Mouse (Mus musculus): ENCODE data around the gene Nipal3. TPM values are rescaled to one million over a fixed set of nuclear protein-coding genes. Genes with fewer than 3 reads are reported as not detected.

Nipal3 gene
- polyA plus RNA-seq, 1 experiment from 2014 or later: 2.6 TPM

- Histone ChIP-seq H3K36me3 (no peaks in the 10 kb centered on the region), H3K4me2 (replicated peaks) (no peak overlapping the region), H3K27ac (no peak overlapping the region), H3K9me3 (no peaks in the 10 kb centered on the region), H3K4me3 (no peak overlapping the region), H3K9ac (no peak overlapping the region), H3K4me1 (peaks cover 22% of the 10 kb centered on the region), H3K27me3 (peaks cover 12% of the 10 kb centered on the region)
- WGBS: 2% methylated on average over 5 of the region's 7 CpGs
- ATAC-seq (ENCODE audit: insufficient number of reproducible peaks, insufficient read depth, low FRiP score, low TSS enrichment): no peak
Measured at GRCm38 (mm10) chr4:135523939-135524338, 29.1 kb upstream of the Nipal3 start.

GRCm38 (mm10) chr4:135520421-135520820, 25.6 kb upstream of the Nipal3 start:
- ATAC-seq (ENCODE audit: insufficient number of reproducible peaks, insufficient read depth, low FRiP score, low TSS enrichment): no peak
- H3K4me2 ChIP-seq (replicated peaks): no peak overlapping the region
- H3K9ac ChIP-seq: no peak overlapping the region
- WGBS: 72% methylated on average over 9 of the region's 9 CpGs
- peaks cover 4% of the 10 kb centered on the region; the same call in 1 of the 2 replicates for H3K27me3 ChIP-seq
- H3K9me3 ChIP-seq: no peaks in the 10 kb centered on the region
- H3K36me3 ChIP-seq: no peaks in the 10 kb centered on the region
- no peak overlapping the region for H3K4me3 ChIP-seq
- peaks cover 15% of the 10 kb centered on the region for H3K4me1 ChIP-seq
- H3K27ac ChIP-seq: no peak overlapping the region

- Histone ChIP-seq H3K4me2 (replicated peaks) (no peak overlapping the region), H3K36me3 (no peaks in the 10 kb centered on the region), H3K9ac (no peak overlapping the region), H3K27me3 (no peaks in the 10 kb centered on the region), H3K9me3 (no peaks in the 10 kb centered on the region), H3K4me3 (no peak overlapping the region), H3K27ac (no peak overlapping the region), H3K4me1 (no peaks in the 10 kb centered on the region)
- WGBS: 84% methylated on average over 12 of the region's 12 CpGs
- no peak for ATAC-seq (ENCODE audit: insufficient number of reproducible peaks, insufficient read depth, low FRiP score, low TSS enrichment)
Measured at GRCm38 (mm10) chr4:135518135-135518534, 23.3 kb upstream of the Nipal3 start.

GRCm38 (mm10) chr4:135516351-135517316, 21.8 kb upstream of the Nipal3 start:
- WGBS: 55% methylated on average over 15 of the region's 15 CpGs
- Histone ChIP-seq H3K27me3 (no peaks in the 10 kb centered on the region), H3K36me3 (no peaks in the 10 kb centered on the region), H3K9me3 (no peaks in the 10 kb centered on the region), H3K9ac (no peak overlapping the region), H3K4me2 (replicated peaks) (no peak overlapping the region), H3K4me3 (no peak overlapping the region), H3K27ac (no peak overlapping the region), H3K4me1 (no peaks in the 10 kb centered on the region)
- no peak for ATAC-seq (ENCODE audit: insufficient number of reproducible peaks, insufficient read depth, low FRiP score, low TSS enrichment)

- Histone ChIP-seq H3K9me3 (no peaks in the 10 kb centered on the region), H3K4me2 (replicated peaks) (no peak overlapping the region), H3K4me3 (no peak overlapping the region), H3K36me3 (no peaks in the 10 kb centered on the region), H3K9ac (no peak overlapping the region), H3K27me3 (no peaks in the 10 kb centered on the region), H3K4me1 (no peaks in the 10 kb centered on the region), H3K27ac (no peak overlapping the region)
- no peak for ATAC-seq (ENCODE audit: insufficient number of reproducible peaks, insufficient read depth, low FRiP score, low TSS enrichment)
- 56% methylated on average over 14 of the region's 14 CpGs for WGBS
Measured at GRCm38 (mm10) chr4:135514925-135515324, 20.1 kb upstream of the Nipal3 start.

- H3K9ac ChIP-seq: no peak overlapping the region
- no peaks in the 10 kb centered on the region for H3K36me3 ChIP-seq
- ATAC-seq (ENCODE audit: insufficient number of reproducible peaks, insufficient read depth, low FRiP score, low TSS enrichment): no peak
- H3K9me3 ChIP-seq: no peaks in the 10 kb centered on the region
- no peak overlapping the region for H3K27ac ChIP-seq
- H3K4me2 ChIP-seq (replicated peaks): no peak overlapping the region
- WGBS: 83% methylated on average over 7 of the region's 7 CpGs
- H3K27me3 ChIP-seq: no peaks in the 10 kb centered on the region
- H3K4me1 ChIP-seq: no peaks in the 10 kb centered on the region
- no peak overlapping the region for H3K4me3 ChIP-seq
Measured at GRCm38 (mm10) chr4:135513865-135514264, 19.0 kb upstream of the Nipal3 start.

GRCm38 (mm10) chr4:135509515-135509914, 14.7 kb upstream of the Nipal3 start:
- no peak overlapping the region for H3K9ac ChIP-seq
- no peaks in the 10 kb centered on the region for H3K27me3 ChIP-seq
- no peaks in the 10 kb centered on the region for H3K9me3 ChIP-seq
- no peaks in the 10 kb centered on the region for H3K36me3 ChIP-seq
- no peak overlapping the region for H3K4me2 ChIP-seq (replicated peaks)
- WGBS: 61% methylated on average over 12 of the region's 12 CpGs
- H3K4me1 ChIP-seq: 0 out of 2 replicates have a peak, but pooled peaks cover 3% of the 10 kb centered on the region
- no peak for ATAC-seq (ENCODE audit: insufficient number of reproducible peaks, insufficient read depth, low FRiP score, low TSS enrichment)
- H3K4me3 ChIP-seq: no peak overlapping the region
- no peak overlapping the region for H3K27ac ChIP-seq

GRCm38 (mm10) chr4:135508419-135509039, 13.7 kb upstream of the Nipal3 start:
- H3K4me1 ChIP-seq: 0 out of 2 replicates have a peak, but pooled peaks cover 3% of the 10 kb centered on the region
- H3K9ac ChIP-seq: peak overlapping the region; percentile 20; the same call in 1 of the 2 replicates
- WGBS: 13% methylated on average over 13 of the region's 13 CpGs
- H3K4me2 ChIP-seq (replicated peaks): peak overlapping the region; percentile 40
- ATAC-seq (ENCODE audit: insufficient number of reproducible peaks, insufficient read depth, low FRiP score, low TSS enrichment): 0 out of 2 replicates have a peak, but pooled peaks have one; percentile 19
- no peak overlapping the region for H3K4me3 ChIP-seq
- no peak overlapping the region for H3K27ac ChIP-seq
- H3K9me3 ChIP-seq: no peaks in the 10 kb centered on the region
- no peaks in the 10 kb centered on the region for H3K36me3 ChIP-seq
- H3K27me3 ChIP-seq: no peaks in the 10 kb centered on the region

- no peak overlapping the region for H3K9ac ChIP-seq
- no peaks in the 10 kb centered on the region for H3K27me3 ChIP-seq
- H3K4me3 ChIP-seq: peak overlapping the region; percentile 17; the same call in 1 of the 2 replicates
- H3K36me3 ChIP-seq: no peaks in the 10 kb centered on the region
- ATAC-seq (ENCODE audit: insufficient number of reproducible peaks, insufficient read depth, low FRiP score, low TSS enrichment): no peak
- 0 out of 2 replicates have a peak, but pooled peaks cover 3% of the 10 kb centered on the region for H3K4me1 ChIP-seq
- H3K9me3 ChIP-seq: no peaks in the 10 kb centered on the region
- peak overlapping the region; percentile 47 for H3K4me2 ChIP-seq (replicated peaks)
- WGBS: 15% methylated on average over 22 of the region's 22 CpGs
- H3K27ac ChIP-seq: no peak overlapping the region
Measured at GRCm38 (mm10) chr4:135507547-135508350, 12.9 kb upstream of the Nipal3 start.

GRCm38 (mm10) chr4:135505794-135506193, 11.0 kb upstream of the Nipal3 start:
- Histone ChIP-seq H3K36me3 (no peaks in the 10 kb centered on the region), H3K9me3 (no peaks in the 10 kb centered on the region), H3K27ac (no peak overlapping the region), H3K27me3 (no peaks in the 10 kb centered on the region), H3K9ac (no peak overlapping the region), H3K4me2 (replicated peaks) (no peak overlapping the region), H3K4me1 (0 out of 2 replicates have a peak, but pooled peaks cover 3% of the 10 kb centered on the region), H3K4me3 (no peak overlapping the region)
- ATAC-seq (ENCODE audit: insufficient number of reproducible peaks, insufficient read depth, low FRiP score, low TSS enrichment): no peak
- 74% methylated on average over 11 of the region's 11 CpGs for WGBS

- H3K9me3 ChIP-seq: no peaks in the 10 kb centered on the region
- no peak for ATAC-seq (ENCODE audit: insufficient number of reproducible peaks, insufficient read depth, low FRiP score, low TSS enrichment)
Measured at GRCm38 (mm10) chr4:135501587-135501986, 6.7 kb upstream of the Nipal3 start.

More at GRCm38 (mm10) chr4:135501587-135501986, 6.7 kb upstream of the Nipal3 start:
- H3K4me1 ChIP-seq: no peaks in the 10 kb centered on the region
- H3K9ac ChIP-seq: no peak overlapping the region
- H3K27ac ChIP-seq: no peak overlapping the region
- no peaks in the 10 kb centered on the region for H3K36me3 ChIP-seq
- WGBS: 49% methylated on average over 4 of the region's 4 CpGs
- no peak overlapping the region for H3K4me3 ChIP-seq
- H3K4me2 ChIP-seq (replicated peaks): no peak overlapping the region
- H3K27me3 ChIP-seq: no peaks in the 10 kb centered on the region

All from embryonic facial prominence, embryonic 12.5 days (tissue).